In the genomic region with DNA sequence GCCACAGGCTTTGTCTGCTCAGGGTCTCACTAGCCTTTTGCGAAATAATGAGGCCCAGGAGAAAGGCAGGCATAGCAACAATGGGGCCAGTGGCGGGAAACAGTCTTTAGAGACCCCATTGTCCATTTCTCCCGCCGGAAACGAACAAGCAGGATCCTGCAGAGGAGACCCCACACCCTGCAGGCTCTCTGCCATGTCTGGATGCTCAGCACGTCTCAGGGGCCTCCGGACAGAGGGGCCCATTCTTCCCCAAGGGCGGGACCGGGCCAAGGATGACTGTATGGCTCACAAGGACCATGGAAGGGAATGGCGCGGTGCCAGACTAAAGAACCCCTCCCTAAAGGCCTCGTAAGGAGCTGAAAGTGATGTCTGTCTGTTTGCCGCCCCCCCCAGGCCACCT, we compare ENCODE assay signal across 10 mouse cellular contexts. TPM values are rescaled to one million over a fixed set of nuclear protein-coding genes. Genes with fewer than 3 reads are reported as not detected.
A peak's percentile ranks its signal among the peaks of the same experiment; 100 is the strongest.
DNase-seq lines count a peak whose midpoint lies in the region; ATAC-seq lines count a peak whose summit lies in the region.
"Had no signal": no experiment of that assay in that cellular context is flagged by ENCODE, and none has a peak within 500 bp of the region (broad histone marks: within the 10 kb centered on the region; RNA-seq: fewer than 3 reads in every experiment).

No protein-coding gene starts in this region.

- peak; percentile 61 for DNase-seq in cerebellum, adult 11-12 months
- no peak for DNase-seq in cerebellum, adult 8-10 months
- no peak for DNase-seq in lung, postnatal 14 days
- DNase-seq in B cell, adult 2 months, result no peak
- DNase-seq in right cerebral cortex, postnatal 14 days, result no peak
- DNase-seq: kidney, postnatal 36 days had no signal

- peaks cover 8% of the 10 kb centered on the region for H3K36me3 ChIP-seq in lung, embryonic 15.5 days
- peaks cover 6% of the 10 kb centered on the region; the same call in 1 of the 2 replicates for H3K36me3 ChIP-seq in hindbrain, embryonic 15.5 days
- H3K36me3 ChIP-seq in neural tube, embryonic 12.5 days, result peaks cover 7% of the 10 kb centered on the region

- H3K4me1 ChIP-seq in lung, embryonic 15.5 days, result peaks cover 58% of the 10 kb centered on the region
- peaks cover 59% of the 10 kb centered on the region for H3K4me1 ChIP-seq in hindbrain, embryonic 15.5 days (replicated peaks)
- H3K4me1 ChIP-seq in neural tube, embryonic 12.5 days, result peaks cover 62% of the 10 kb centered on the region

- no peak overlapping the region for H3K4me2 ChIP-seq in lung, embryonic 15.5 days
- H3K4me2 ChIP-seq in hindbrain, embryonic 15.5 days, result peak overlapping the region; percentile 92
- H3K4me2 ChIP-seq in neural tube, embryonic 12.5 days (replicated peaks), result peak overlapping the region; percentile 95

- ATAC-seq in lung, embryonic 15.5 days (ENCODE audit: borderline replicate concordance, extremely low read depth, low FRiP score, low TSS enrichment), result no peak
- no peak for ATAC-seq in hindbrain, embryonic 15.5 days (ENCODE audit: low FRiP score, low read depth)
- no peak for ATAC-seq in neural tube, embryonic 12.5 days (ENCODE audit: low FRiP score, low read depth)

- no peaks in the 10 kb centered on the region for H3K9me3 ChIP-seq in lung, embryonic 15.5 days
- no peaks in the 10 kb centered on the region for H3K9me3 ChIP-seq in hindbrain, embryonic 15.5 days
- H3K9me3 ChIP-seq in neural tube, embryonic 12.5 days, result no peaks in the 10 kb centered on the region
- H3K9me3 ChIP-seq: embryonic facial prominence, embryonic 12.5 days had no signal

- H3K9ac ChIP-seq in lung, embryonic 15.5 days, result no peak overlapping the region
- H3K9ac ChIP-seq in hindbrain, embryonic 15.5 days, result 0 out of 2 replicates have a peak overlapping the region, but pooled peaks have one; percentile 30
- H3K9ac ChIP-seq in neural tube, embryonic 12.5 days, result peak overlapping the region; percentile 72; the same call in 1 of the 2 replicates

- H3K27me3 ChIP-seq in lung, embryonic 15.5 days, result no peaks in the 10 kb centered on the region
- H3K27me3 ChIP-seq in hindbrain, embryonic 15.5 days, result peaks cover 9% of the 10 kb centered on the region; the same call in 1 of the 2 replicates
- no peaks in the 10 kb centered on the region for H3K27me3 ChIP-seq in neural tube, embryonic 12.5 days (replicated peaks)
- H3K27me3 ChIP-seq: embryonic facial prominence, embryonic 12.5 days had no signal

- H3K27ac ChIP-seq in lung, embryonic 15.5 days, result peak overlapping the region; percentile 99; the same call in 1 of the 2 replicates
- peak overlapping the region; percentile 95 for H3K27ac ChIP-seq in hindbrain, embryonic 15.5 days (replicated peaks)
- peak overlapping the region; percentile 33; the same call in 1 of the 2 replicates for H3K27ac ChIP-seq in neural tube, embryonic 12.5 days

- no peak overlapping the region for H3K4me3 ChIP-seq in lung, embryonic 15.5 days
- H3K4me3 ChIP-seq in hindbrain, embryonic 15.5 days, result 0 out of 2 replicates have a peak overlapping the region, but pooled peaks have one; percentile 52
- no peak overlapping the region for H3K4me3 ChIP-seq in neural tube, embryonic 12.5 days

- WGBS in lung, embryonic 15.5 days, result 59% methylated on average over 13 of the region's 13 CpGs
- WGBS in hindbrain, embryonic 15.5 days, result 13% methylated on average over 13 of the region's 13 CpGs
- 21% methylated on average over 13 of the region's 13 CpGs for WGBS in neural tube, embryonic 12.5 days

RNA-seq across cellular contexts. Expression of gene AC134908.4, which starts 1.3 kb away (rescaled TPM):
- polyA plus RNA-seq in lung, embryonic 15.5 days (2015; fragmentation: Nextera tagmentation; extraction: Ambion mirVana), result 0.49 TPM in 1 of 2 replicates, not detected in the other
- polyA plus RNA-seq in hindbrain, embryonic 15.5 days (2015; fragmentation: Nextera tagmentation; extraction: Ambion mirVana), result 2.0 TPM in 1 of 2 replicates, not detected in the other
- polyA plus RNA-seq in neural tube, embryonic 12.5 days (2016; fragmentation: Nextera tagmentation; extraction: Ambion mirVana), result 1.0 and 1.9 TPM in 2 replicates
- polyA plus RNA-seq: embryonic facial prominence, embryonic 12.5 days had no signal

RNA-seq across cellular contexts. Expression of gene Fam173a, which starts 1.5 kb away (rescaled TPM):
- 105 and 109 TPM in 2 replicates for polyA plus RNA-seq in lung, embryonic 15.5 days (2015; fragmentation: Nextera tagmentation; extraction: Ambion mirVana)
- 90.1 and 95.7 TPM in 2 replicates for polyA plus RNA-seq in hindbrain, embryonic 15.5 days (2015; fragmentation: Nextera tagmentation; extraction: Ambion mirVana)
- polyA plus RNA-seq in neural tube, embryonic 12.5 days (2016; fragmentation: Nextera tagmentation; extraction: Ambion mirVana), result 75.3 and 84.6 TPM in 2 replicates

RNA-seq across cellular contexts. Expression of gene Metrn, which starts 2.7 kb away (rescaled TPM):
- 56.9 and 59.8 TPM in 2 replicates for polyA plus RNA-seq in lung, embryonic 15.5 days (2015; fragmentation: Nextera tagmentation; extraction: Ambion mirVana)
- 67.2 and 82.2 TPM in 2 replicates for polyA plus RNA-seq in hindbrain, embryonic 15.5 days (2015; fragmentation: Nextera tagmentation; extraction: Ambion mirVana)
- polyA plus RNA-seq in neural tube, embryonic 12.5 days (2016; fragmentation: Nextera tagmentation; extraction: Ambion mirVana), result 80.7 and 92.0 TPM in 2 replicates

RNA-seq across cellular contexts. Expression of gene Ccdc78, which starts 7.8 kb away (rescaled TPM):
- polyA plus RNA-seq in lung, embryonic 15.5 days (2015; fragmentation: Nextera tagmentation; extraction: Ambion mirVana), result 0.70 and 0.76 TPM in 2 replicates
- polyA plus RNA-seq in hindbrain, embryonic 15.5 days (2015; fragmentation: Nextera tagmentation; extraction: Ambion mirVana), result 0.31 and 0.48 TPM in 2 replicates
- polyA plus RNA-seq in neural tube, embryonic 12.5 days (2016; fragmentation: Nextera tagmentation; extraction: Ambion mirVana), result 0.33 and 0.57 TPM in 2 replicates

RNA-seq across cellular contexts. Expression of gene Haghl, which starts 8.7 kb away (rescaled TPM):
- polyA plus RNA-seq in lung, embryonic 15.5 days (2015; fragmentation: Nextera tagmentation; extraction: Ambion mirVana), result 58.3 and 59.9 TPM in 2 replicates
- 133 TPM in 2 replicates for polyA plus RNA-seq in hindbrain, embryonic 15.5 days (2015; fragmentation: Nextera tagmentation; extraction: Ambion mirVana)
- 102 and 103 TPM in 2 replicates for polyA plus RNA-seq in neural tube, embryonic 12.5 days (2016; fragmentation: Nextera tagmentation; extraction: Ambion mirVana)

Comparison
In these comparisons a context has a peak if more than half of its experiments do, and no peak if none do; other contexts are left out.
1. H3K27ac ChIP-seq: peak in every context shown above with its lines; median percentile 99 in lung, embryonic 15.5 days; 95 in hindbrain, embryonic 15.5 days; 33 in neural tube, embryonic 12.5 days.